In genomic region chr11:78260489-78261258, GRCm38 (mm10) we compare ENCODE assay signal across 8 mouse cellular contexts. TPM values are rescaled to one million over a fixed set of nuclear protein-coding genes. Genes with fewer than 3 reads are reported as not detected.
DNase-seq lines count a peak whose midpoint lies in the region; ATAC-seq lines count a peak whose summit lies in the region.

No protein-coding gene starts in this region.

- WGBS in forebrain, embryonic 16.5 days = 95% methylated on average over 2 of the region's 2 CpGs
- WGBS in liver, embryonic 16.5 days (ENCODE audit: insufficient replicate concordance) = 66% methylated on average over 2 of the region's 2 CpGs

- ATAC-seq in erythroblast, adult 5-6 weeks (replicated peaks; ENCODE audit: low FRiP score, poor library complexity, severe bottlenecking) = no peak
- ATAC-seq in forebrain, embryonic 16.5 days = no peak
- ATAC-seq in liver, embryonic 16.5 days (ENCODE audit: low read depth) = no peak
- no peak for ATAC-seq in erythroid progenitor cell, adult 5-6 weeks (replicated peaks; ENCODE audit: low FRiP score, poor library complexity, severe bottlenecking)

- peak overlapping the region; percentile 70 for H3K4me3 ChIP-seq in erythroblast, embryonic 14.5 days (replicated peaks)
- H3K4me3 ChIP-seq in forebrain, embryonic 16.5 days (replicated peaks; ENCODE audit: low read length) = peak overlapping the region; percentile 95
- peak overlapping the region; percentile 91 for H3K4me3 ChIP-seq in liver, embryonic 16.5 days (ENCODE audit: low read depth, low read length)

- H3K27ac ChIP-seq in forebrain, embryonic 16.5 days (ENCODE audit: low read length) = no peak overlapping the region
- H3K27ac ChIP-seq in liver, embryonic 16.5 days (ENCODE audit: low read length) = no peak overlapping the region

- H3K36me3 ChIP-seq in erythroblast, embryonic 14.5 days (ENCODE audit: control insufficient read depth) = peaks cover 24% of the 10 kb centered on the region
- H3K36me3 ChIP-seq in forebrain, embryonic 16.5 days (ENCODE audit: control insufficient read depth, insufficient read depth) = 0 out of 2 replicates have a peak, but pooled peaks cover 8% of the 10 kb centered on the region
- peaks cover 14% of the 10 kb centered on the region for H3K36me3 ChIP-seq in liver, embryonic 16.5 days (ENCODE audit: control insufficient read depth, insufficient read depth)

- peak overlapping the region; percentile 87 for H3K4me2 ChIP-seq in forebrain, embryonic 16.5 days (ENCODE audit: low read length)
- peak overlapping the region; percentile 72 for H3K4me2 ChIP-seq in liver, embryonic 16.5 days (ENCODE audit: low read depth, low read length)

- DNase-seq in 416B (ENCODE audit: low read depth) = peak; percentile 89
- DNase-seq in retina, embryonic 14.5 days (ENCODE audit: low spot score) = no peak
- no peak for DNase-seq in ovary, postnatal 14 days (ENCODE audit: low spot score)

- peaks cover 24% of the 10 kb centered on the region for H3K4me1 ChIP-seq in erythroblast, embryonic 14.5 days (ENCODE audit: control insufficient read depth)
- H3K4me1 ChIP-seq in forebrain, embryonic 16.5 days (replicated peaks; ENCODE audit: control insufficient read depth, insufficient read depth, low read length) = peaks cover 13% of the 10 kb centered on the region
- peaks cover 11% of the 10 kb centered on the region for H3K4me1 ChIP-seq in liver, embryonic 16.5 days (ENCODE audit: control insufficient read depth, low read depth, low read length)

- H3K27me3 ChIP-seq in erythroblast, embryonic 14.5 days (ENCODE audit: control insufficient read depth) = peaks cover 2% of the 10 kb centered on the region; the same call in 1 of the 2 replicates
- H3K27me3 ChIP-seq in forebrain, embryonic 16.5 days (replicated peaks; ENCODE audit: control insufficient read depth, insufficient read depth, low read length) = peaks cover 4% of the 10 kb centered on the region; the same call in 1 of the 2 replicates
- peaks cover 7% of the 10 kb centered on the region for H3K27me3 ChIP-seq in liver, embryonic 16.5 days (ENCODE audit: control insufficient read depth, insufficient read depth, low read depth, low read length)

- H3K9me3 ChIP-seq in erythroblast, embryonic 14.5 days (ENCODE audit: control insufficient read depth, low read length) = no peaks in the 10 kb centered on the region
- H3K9me3 ChIP-seq in forebrain, embryonic 16.5 days (ENCODE audit: control insufficient read depth, low read length) = no peaks in the 10 kb centered on the region
- no peaks in the 10 kb centered on the region for H3K9me3 ChIP-seq in liver, embryonic 16.5 days (replicated peaks; ENCODE audit: control insufficient read depth, low read length)

- H3K9ac ChIP-seq in forebrain, embryonic 16.5 days (replicated peaks; ENCODE audit: low read depth, low read length) = no peak overlapping the region
- H3K9ac ChIP-seq in liver, embryonic 16.5 days (ENCODE audit: low read depth, low read length) = peak overlapping the region; percentile 49; the same call in 1 of the 2 replicates

RNA-seq across cellular contexts. Expression of gene 2610507B11Rik, which starts 0.9 kb away (rescaled TPM):
- 0.97 and 2.3 TPM in 2 replicates for polyA plus RNA-seq in erythroblast, embryonic 14.5 days (2012)
- total RNA-seq in erythroblast, adult 5-6 weeks (2015; ENCODE audit: low replicate concordance) = 17.3 and 36.3 TPM in 2 replicates
- total RNA-seq in erythroblast, adult 5-6 weeks (2017; ENCODE audit: low replicate concordance) = 23.6 and 33.3 TPM in 2 replicates
- polyA plus RNA-seq in forebrain, embryonic 16.5 days (2015; fragmentation: Nextera tagmentation; extraction: Ambion mirVana) = 56.4 and 58.6 TPM in 2 replicates
- 23.7 and 24.7 TPM in 2 replicates for polyA plus RNA-seq in liver, embryonic 16.5 days (2015; fragmentation: Nextera tagmentation; extraction: Ambion mirVana)
- 53.7 and 76.3 TPM in 2 replicates for total RNA-seq in erythroid progenitor cell, adult 5-6 weeks (2015; ENCODE audit: low replicate concordance)
- 77.1 and 80.1 TPM in 2 replicates for total RNA-seq in erythroid progenitor cell, adult 5-6 weeks (2017; ENCODE audit: low replicate concordance)

RNA-seq across cellular contexts. Expression of gene Supt6, which starts 14.9 kb away (rescaled TPM):
- 9.4 and 11.6 TPM in 2 replicates for polyA plus RNA-seq in erythroblast, embryonic 14.5 days (2012)
- 9.0 and 14.8 TPM in 2 replicates for total RNA-seq in erythroblast, adult 5-6 weeks (2015; ENCODE audit: low replicate concordance)
- total RNA-seq in erythroblast, adult 5-6 weeks (2017; ENCODE audit: low replicate concordance) = 17.5 and 22.7 TPM in 2 replicates
- 33.7 and 34.6 TPM in 2 replicates for polyA plus RNA-seq in forebrain, embryonic 16.5 days (2015; fragmentation: Nextera tagmentation; extraction: Ambion mirVana)
- 9.9 and 10.3 TPM in 2 replicates for polyA plus RNA-seq in liver, embryonic 16.5 days (2015; fragmentation: Nextera tagmentation; extraction: Ambion mirVana)
- total RNA-seq in erythroid progenitor cell, adult 5-6 weeks (2015; ENCODE audit: low replicate concordance) = 22.2 and 30.6 TPM in 2 replicates
- total RNA-seq in erythroid progenitor cell, adult 5-6 weeks (2017; ENCODE audit: low replicate concordance) = 21.3 and 27.7 TPM in 2 replicates

RNA-seq across cellular contexts. Expression of gene Sdf2, which starts 15.1 kb away (rescaled TPM):
- polyA plus RNA-seq in erythroblast, embryonic 14.5 days (2012) = 0.32 and 0.49 TPM in 2 replicates
- 18.8 and 19.4 TPM in 2 replicates for total RNA-seq in erythroblast, adult 5-6 weeks (2015; ENCODE audit: low replicate concordance)
- total RNA-seq in erythroblast, adult 5-6 weeks (2017; ENCODE audit: low replicate concordance) = 16.7 and 25.2 TPM in 2 replicates
- 71.8 and 73.0 TPM in 2 replicates for polyA plus RNA-seq in forebrain, embryonic 16.5 days (2015; fragmentation: Nextera tagmentation; extraction: Ambion mirVana)
- polyA plus RNA-seq in liver, embryonic 16.5 days (2015; fragmentation: Nextera tagmentation; extraction: Ambion mirVana) = 30.5 and 31.6 TPM in 2 replicates
- total RNA-seq in erythroid progenitor cell, adult 5-6 weeks (2015; ENCODE audit: low replicate concordance) = 39.6 and 52.4 TPM in 2 replicates
- total RNA-seq in erythroid progenitor cell, adult 5-6 weeks (2017; ENCODE audit: low replicate concordance) = 15.8 and 21.6 TPM in 2 replicates

RNA-seq across cellular contexts. Expression of gene BC030499, which starts 30.0 kb away (rescaled TPM):
- polyA plus RNA-seq in erythroblast, embryonic 14.5 days (2012) = 0.07 TPM in 1 of 2 replicates, not detected in the other
- not detected in 2 replicates for total RNA-seq in erythroblast, adult 5-6 weeks (2015; ENCODE audit: low replicate concordance)
- 0.43 TPM in 1 of 2 replicates, not detected in the other for total RNA-seq in erythroblast, adult 5-6 weeks (2017; ENCODE audit: low replicate concordance)
- not detected in 2 replicates for polyA plus RNA-seq in forebrain, embryonic 16.5 days (2015; fragmentation: Nextera tagmentation; extraction: Ambion mirVana)
- polyA plus RNA-seq in liver, embryonic 16.5 days (2015; fragmentation: Nextera tagmentation; extraction: Ambion mirVana) = 0.06 and 0.13 TPM in 2 replicates
- total RNA-seq in erythroid progenitor cell, adult 5-6 weeks (2015; ENCODE audit: low replicate concordance) = not detected in 2 replicates
- total RNA-seq in erythroid progenitor cell, adult 5-6 weeks (2017; ENCODE audit: low replicate concordance) = not detected in 2 replicates

RNA-seq across cellular contexts. Expression of gene Spag5, which starts 40.7 kb away (rescaled TPM):
- polyA plus RNA-seq in erythroblast, embryonic 14.5 days (2012) = 19.3 and 21.5 TPM in 2 replicates
- 12.3 and 20.3 TPM in 2 replicates for total RNA-seq in erythroblast, adult 5-6 weeks (2015; ENCODE audit: low replicate concordance)
- 40.4 and 60.1 TPM in 2 replicates for total RNA-seq in erythroblast, adult 5-6 weeks (2017; ENCODE audit: low replicate concordance)
- polyA plus RNA-seq in forebrain, embryonic 16.5 days (2015; fragmentation: Nextera tagmentation; extraction: Ambion mirVana) = 21.6 and 22.1 TPM in 2 replicates
- polyA plus RNA-seq in liver, embryonic 16.5 days (2015; fragmentation: Nextera tagmentation; extraction: Ambion mirVana) = 33.0 and 33.7 TPM in 2 replicates
- 234 and 259 TPM in 2 replicates for total RNA-seq in erythroid progenitor cell, adult 5-6 weeks (2015; ENCODE audit: low replicate concordance)
- total RNA-seq in erythroid progenitor cell, adult 5-6 weeks (2017; ENCODE audit: low replicate concordance) = 464 and 490 TPM in 2 replicates

Comparison
In these comparisons a context has a peak if more than half of its experiments do, and no peak if none do; other contexts are left out.
1. RNA of gene Sdf2, which starts 15.1 kb away (polyA plus RNA-seq): 71.8 to 73.0 TPM in forebrain, embryonic 16.5 days and 30.5 to 31.6 TPM in liver, embryonic 16.5 days; 0.32 to 0.49 TPM in erythroblast, embryonic 14.5 days; every median in the first group is over 10 times any median in the second.
2. Peak in every context shown above with its lines, with median percentiles within 50 percentile points of each other: H3K4me3 ChIP-seq.